Mouse (Mus musculus): ENCODE measurements around the gene Btf3. TPM values are rescaled to one million over a fixed set of nuclear protein-coding genes. Genes with fewer than 3 reads are reported as not detected.

Gene Btf3
- polyA plus RNA-seq, 1 experiment from 2014 or later, result 539 TPM

DNA sequence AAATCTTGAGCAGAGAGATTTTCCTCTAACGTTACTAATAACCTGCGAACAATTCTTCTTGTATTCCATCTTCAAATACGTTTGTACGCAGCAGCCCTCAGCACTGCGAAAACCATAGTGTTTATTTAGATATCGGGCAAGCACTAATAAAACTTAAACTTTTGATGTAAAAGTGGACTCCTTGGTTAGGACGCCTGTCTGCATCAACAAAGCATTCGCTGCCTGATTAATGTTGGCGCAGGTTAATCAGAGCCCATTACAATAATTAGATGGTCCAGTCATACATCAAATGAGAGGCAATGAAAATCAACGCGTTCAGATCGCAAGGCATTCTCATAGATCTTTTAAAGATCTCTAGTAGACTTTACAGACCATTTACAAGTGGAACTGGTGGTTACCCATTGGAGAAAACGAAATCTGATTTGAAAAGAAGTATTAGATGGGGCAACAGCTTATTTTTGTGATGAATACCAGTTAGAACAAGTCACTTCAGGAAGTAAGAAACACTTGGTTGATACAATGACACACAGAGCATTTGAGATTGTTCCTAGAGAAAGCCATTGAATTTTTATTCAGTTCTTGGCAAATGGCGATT lies 35.7 kb upstream of the Btf3 start:
- H3K27ac ChIP-seq, result no peak overlapping the region
- peak; percentile 58 for DNase-seq (ENCODE audit: low spot score)
- no peak overlapping the region for H3K4me2 ChIP-seq (replicated peaks)
- H3K9ac ChIP-seq, result no peak overlapping the region
- no peak overlapping the region for H3K4me3 ChIP-seq (replicated peaks; ENCODE audit: low read length)
- H3K4me1 ChIP-seq (replicated peaks; ENCODE audit: control insufficient read depth, insufficient read depth, low read length), result peaks cover 5% of the 10 kb centered on the region; the same call in 1 of the 2 replicates
- H3K27me3 ChIP-seq (ENCODE audit: control insufficient read depth, insufficient read depth, low read length), result peaks cover 82% of the 10 kb centered on the region
- no peaks in the 10 kb centered on the region for H3K9me3 ChIP-seq (ENCODE audit: control insufficient read depth, low read length)
- 12% methylated on average over 14 of the region's 14 CpGs for WGBS
- no peak for ATAC-seq (ENCODE audit: low FRiP score)
- H3K36me3 ChIP-seq (replicated peaks; ENCODE audit: control insufficient read depth, insufficient read depth), result no peaks in the 10 kb centered on the region

DNA sequence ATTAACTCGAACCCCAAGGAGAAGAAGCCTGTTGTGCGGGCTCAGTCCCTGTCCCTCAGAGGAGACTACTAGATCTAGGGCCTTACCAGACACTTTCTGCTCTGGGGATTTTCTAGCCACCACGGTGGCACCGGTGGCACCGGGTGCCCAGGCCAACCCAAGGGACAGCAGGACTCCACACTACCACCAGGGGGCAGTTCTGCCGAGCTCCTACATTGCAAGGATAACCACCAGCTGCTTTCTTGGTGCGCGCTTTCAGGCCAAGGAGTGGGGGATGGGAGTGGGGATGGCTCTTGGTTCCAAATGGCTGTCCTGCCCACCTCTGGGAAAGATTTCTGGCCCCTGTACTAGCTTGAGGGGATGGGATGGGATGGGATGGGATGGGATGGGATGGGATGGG lies 34.7 kb upstream of the Btf3 start:
- DNase-seq (ENCODE audit: low spot score) (no peak), ATAC-seq (ENCODE audit: low FRiP score) (no peak)
- 3% methylated on average over 8 of the region's 8 CpGs for WGBS
- Histone ChIP-seq H3K4me2 (replicated peaks) (no peak overlapping the region), H3K9ac (no peak overlapping the region), H3K4me1 (replicated peaks; ENCODE audit: control insufficient read depth, insufficient read depth, low read length) (peaks cover 5% of the 10 kb centered on the region; the same call in 1 of the 2 replicates), H3K9me3 (ENCODE audit: control insufficient read depth, low read length) (no peaks in the 10 kb centered on the region), H3K27ac (no peak overlapping the region), H3K27me3 (ENCODE audit: control insufficient read depth, insufficient read depth, low read length) (peaks cover 78% of the 10 kb centered on the region), H3K36me3 (replicated peaks; ENCODE audit: control insufficient read depth, insufficient read depth) (no peaks in the 10 kb centered on the region), H3K4me3 (replicated peaks; ENCODE audit: low read length) (no peak overlapping the region)

DNA sequence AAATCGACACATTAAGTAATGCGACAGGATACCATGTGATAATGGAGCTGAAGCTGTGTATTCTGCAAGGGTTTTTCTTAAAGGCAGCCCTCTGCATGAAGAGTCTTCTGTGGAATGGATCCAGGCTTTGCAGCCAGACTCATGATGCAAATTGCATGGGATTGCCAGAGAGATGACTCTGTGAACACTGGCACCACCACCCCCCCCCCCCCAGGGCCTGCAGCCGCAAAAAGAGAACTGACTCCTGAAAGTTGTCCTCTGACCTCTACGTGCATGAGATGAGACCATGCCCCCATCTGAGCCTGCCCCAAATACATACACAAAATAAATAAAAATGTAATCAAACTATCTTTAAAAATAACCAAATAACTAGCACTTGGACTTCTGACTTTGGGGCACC lies 32.7 kb upstream of the Btf3 start:
- ATAC-seq (ENCODE audit: low FRiP score), result no peak
- WGBS, result 77% methylated on average over 4 of the region's 4 CpGs

DNA sequence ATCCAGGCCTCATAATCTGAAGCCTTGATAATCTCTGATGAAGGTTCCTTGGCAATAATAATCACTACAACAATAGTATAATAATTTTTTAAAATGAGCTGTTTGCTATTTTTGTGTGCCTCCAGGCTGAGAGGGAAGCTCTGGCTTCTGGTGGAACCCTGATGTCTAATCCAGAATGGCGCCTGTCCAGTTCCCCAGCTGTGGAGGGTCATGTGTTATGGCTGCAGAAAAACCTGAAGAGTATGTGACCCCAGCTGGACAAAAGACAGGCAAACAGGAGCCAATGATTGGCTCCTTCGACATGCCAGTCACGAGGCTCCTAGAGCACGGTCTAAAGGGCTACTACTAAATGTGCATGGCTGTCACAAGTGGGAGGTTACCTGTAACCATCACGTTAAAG lies 23.7 kb upstream of the Btf3 start:
- WGBS, result 65% methylated on average over 5 of the region's 5 CpGs
- DNase-seq (ENCODE audit: low spot score), result no peak

More for the DNA sequence above, 32.7 kb upstream of the Btf3 start:
- H3K27ac ChIP-seq, result no peak overlapping the region
- no peak overlapping the region for H3K4me3 ChIP-seq (replicated peaks; ENCODE audit: low read length)
- H3K9ac ChIP-seq, result no peak overlapping the region
- no peak overlapping the region for H3K4me2 ChIP-seq (replicated peaks)
- no peaks in the 10 kb centered on the region for H3K36me3 ChIP-seq (replicated peaks; ENCODE audit: control insufficient read depth, insufficient read depth)
- no peak for DNase-seq (ENCODE audit: low spot score)
- H3K4me1 ChIP-seq (replicated peaks; ENCODE audit: control insufficient read depth, insufficient read depth, low read length), result no peaks in the 10 kb centered on the region; the same call in 1 of the 2 replicates
- no peaks in the 10 kb centered on the region for H3K9me3 ChIP-seq (ENCODE audit: control insufficient read depth, low read length)
- peaks cover 75% of the 10 kb centered on the region for H3K27me3 ChIP-seq (ENCODE audit: control insufficient read depth, insufficient read depth, low read length)

DNA sequence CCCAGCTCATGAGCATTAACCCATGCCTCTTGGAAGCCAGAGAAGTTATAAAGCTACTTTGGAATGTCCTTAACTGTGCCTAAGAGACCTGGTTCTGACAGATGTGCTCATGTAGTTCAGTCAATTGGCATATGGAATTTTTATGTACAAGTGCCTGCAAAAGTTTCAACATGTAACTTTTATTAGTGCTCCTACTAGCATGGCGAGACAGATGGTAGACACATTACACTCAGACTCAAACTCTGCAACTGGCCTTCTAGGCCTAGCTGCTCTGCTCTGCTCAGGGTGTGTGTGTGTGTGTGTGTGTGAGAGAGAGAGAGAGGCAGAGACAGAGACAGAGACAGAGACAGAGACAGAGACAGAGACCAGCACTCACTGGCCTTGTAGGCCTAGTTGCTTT lies 19.4 kb upstream of the Btf3 start:
- WGBS, result 100% methylated on average over 1 of the region's 1 CpGs
- no peak for ATAC-seq (ENCODE audit: low FRiP score)
- no peak overlapping the region for H3K4me2 ChIP-seq (replicated peaks)
- no peak for DNase-seq (ENCODE audit: low spot score)
- H3K4me3 ChIP-seq (replicated peaks; ENCODE audit: low read length), result no peak overlapping the region
- no peaks in the 10 kb centered on the region for H3K4me1 ChIP-seq (replicated peaks; ENCODE audit: control insufficient read depth, insufficient read depth, low read length)
- no peaks in the 10 kb centered on the region for H3K9me3 ChIP-seq (ENCODE audit: control insufficient read depth, low read length)
- H3K36me3 ChIP-seq (replicated peaks; ENCODE audit: control insufficient read depth, insufficient read depth), result no peaks in the 10 kb centered on the region
- H3K9ac ChIP-seq, result no peak overlapping the region
- no peak overlapping the region for H3K27ac ChIP-seq
- H3K27me3 ChIP-seq (ENCODE audit: control insufficient read depth, insufficient read depth, low read length), result no peaks in the 10 kb centered on the region; the same call in 1 of the 2 replicates

More for the DNA sequence above, 23.7 kb upstream of the Btf3 start:
- no peaks in the 10 kb centered on the region for H3K9me3 ChIP-seq (ENCODE audit: control insufficient read depth, low read length)
- no peaks in the 10 kb centered on the region for H3K36me3 ChIP-seq (replicated peaks; ENCODE audit: control insufficient read depth, insufficient read depth)
- no peak overlapping the region for H3K4me2 ChIP-seq (replicated peaks)
- H3K27ac ChIP-seq, result no peak overlapping the region
- H3K9ac ChIP-seq, result no peak overlapping the region
- H3K27me3 ChIP-seq (ENCODE audit: control insufficient read depth, insufficient read depth, low read length), result peaks cover 13% of the 10 kb centered on the region; the same call in 1 of the 2 replicates
- H3K4me1 ChIP-seq (replicated peaks; ENCODE audit: control insufficient read depth, insufficient read depth, low read length), result no peaks in the 10 kb centered on the region
- no peak overlapping the region for H3K4me3 ChIP-seq (replicated peaks; ENCODE audit: low read length)
- no peak for ATAC-seq (ENCODE audit: low FRiP score)

DNA sequence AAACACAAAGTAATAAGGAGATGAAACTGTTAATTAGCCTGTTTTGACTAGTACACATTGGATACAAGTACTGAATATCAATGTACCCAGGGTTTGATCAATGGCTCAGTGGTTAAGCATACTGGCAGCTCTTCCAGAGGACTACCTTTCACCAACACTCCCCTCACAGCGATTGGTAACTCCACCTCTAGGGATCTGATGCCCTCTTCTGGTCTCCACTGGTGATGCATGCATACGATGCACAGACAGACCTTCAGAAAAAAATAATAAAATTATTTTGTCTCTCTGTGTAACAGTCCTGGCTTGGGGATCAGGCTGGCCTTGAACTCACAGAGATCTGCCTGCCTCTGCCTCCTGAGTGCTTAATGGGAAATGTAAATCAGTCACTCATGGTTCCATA lies 15.3 kb upstream of the Btf3 start:
- H3K4me3 ChIP-seq (replicated peaks; ENCODE audit: low read length), result no peak overlapping the region
- no peak overlapping the region for H3K27ac ChIP-seq
- 63% methylated on average over 2 of the region's 2 CpGs for WGBS
- H3K9ac ChIP-seq, result no peak overlapping the region
- no peaks in the 10 kb centered on the region for H3K36me3 ChIP-seq (replicated peaks; ENCODE audit: control insufficient read depth, insufficient read depth)
- no peaks in the 10 kb centered on the region for H3K27me3 ChIP-seq (ENCODE audit: control insufficient read depth, insufficient read depth, low read length)
- no peak overlapping the region for H3K4me2 ChIP-seq (replicated peaks)
- ATAC-seq (ENCODE audit: low FRiP score), result no peak
- no peaks in the 10 kb centered on the region for H3K9me3 ChIP-seq (ENCODE audit: control insufficient read depth, low read length)
- H3K4me1 ChIP-seq (replicated peaks; ENCODE audit: control insufficient read depth, insufficient read depth, low read length), result no peaks in the 10 kb centered on the region
- DNase-seq (ENCODE audit: low spot score), result no peak

DNA sequence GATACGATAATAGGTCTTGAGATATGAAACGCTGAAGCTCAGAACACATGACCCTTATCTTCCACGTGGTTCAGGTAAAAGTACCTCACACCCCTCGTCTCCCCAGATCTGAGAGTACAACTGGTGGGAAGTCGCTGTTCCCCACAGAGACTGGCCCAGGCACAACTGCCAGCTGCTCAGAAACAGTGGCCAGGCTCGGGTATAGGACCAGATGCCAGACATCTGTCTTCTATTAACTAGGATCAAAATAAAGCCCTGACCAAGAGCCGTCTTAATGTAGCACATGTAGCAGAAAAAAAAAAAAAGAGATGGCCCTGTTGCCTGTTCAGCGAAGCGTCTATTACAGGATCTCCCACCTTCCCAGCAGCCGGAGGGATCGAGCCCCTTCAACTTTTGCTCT lies 8.2 kb upstream of the Btf3 start:
- WGBS, result 85% methylated on average over 11 of the region's 11 CpGs
- Histone ChIP-seq H3K4me1 (replicated peaks; ENCODE audit: control insufficient read depth, insufficient read depth, low read length) (no peaks in the 10 kb centered on the region), H3K36me3 (replicated peaks; ENCODE audit: control insufficient read depth, insufficient read depth) (no peaks in the 10 kb centered on the region), H3K27me3 (ENCODE audit: control insufficient read depth, insufficient read depth, low read length) (no peaks in the 10 kb centered on the region), H3K9me3 (ENCODE audit: control insufficient read depth, low read length) (no peaks in the 10 kb centered on the region), H3K4me2 (replicated peaks) (no peak overlapping the region), H3K27ac (no peak overlapping the region), H3K4me3 (replicated peaks; ENCODE audit: low read length) (no peak overlapping the region), H3K9ac (no peak overlapping the region)
- DNase-seq (ENCODE audit: low spot score) (no peak), ATAC-seq (ENCODE audit: low FRiP score) (no peak)

DNA sequence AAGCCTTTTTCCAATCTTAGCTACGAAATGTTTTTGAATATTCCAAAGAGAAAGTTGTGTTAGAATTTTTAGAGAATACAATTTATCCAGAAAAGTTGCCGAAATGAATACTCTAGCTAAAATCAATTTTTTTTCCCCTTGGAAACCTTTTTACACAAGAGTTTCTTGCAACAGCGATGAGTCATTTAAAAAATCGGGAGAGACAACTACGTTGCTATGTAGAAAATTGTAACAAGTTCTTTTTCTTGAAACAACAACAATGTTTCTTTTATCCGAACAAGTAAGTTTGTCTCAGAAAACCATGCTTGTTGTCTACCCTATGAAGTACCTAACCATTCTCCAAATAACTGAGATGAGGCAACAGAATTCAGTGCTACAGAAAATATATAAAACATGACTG lies 1.1 kb upstream of the Btf3 start:
- no peaks in the 10 kb centered on the region for H3K9me3 ChIP-seq (ENCODE audit: control insufficient read depth, low read length)
- ATAC-seq (ENCODE audit: low FRiP score) (no peak), DNase-seq (ENCODE audit: low spot score) (no peak)
- H3K27ac ChIP-seq, result no peak overlapping the region; the same call in 1 of the 2 replicates
- H3K9ac ChIP-seq, result peak overlapping the region; percentile 95; the same call in 1 of the 2 replicates
- H3K27me3 ChIP-seq (ENCODE audit: control insufficient read depth, insufficient read depth, low read length), result no peaks in the 10 kb centered on the region
- WGBS, result 93% methylated on average over 6 of the region's 6 CpGs
- peak overlapping the region; percentile 87 for H3K4me2 ChIP-seq (replicated peaks)
- peak overlapping the region; percentile 99; the same call in 1 of the 2 replicates for H3K4me3 ChIP-seq (replicated peaks; ENCODE audit: low read length)
- peaks cover 23% of the 10 kb centered on the region for H3K4me1 ChIP-seq (replicated peaks; ENCODE audit: control insufficient read depth, insufficient read depth, low read length)
- H3K36me3 ChIP-seq (replicated peaks; ENCODE audit: control insufficient read depth, insufficient read depth), result peaks cover 21% of the 10 kb centered on the region

DNA sequence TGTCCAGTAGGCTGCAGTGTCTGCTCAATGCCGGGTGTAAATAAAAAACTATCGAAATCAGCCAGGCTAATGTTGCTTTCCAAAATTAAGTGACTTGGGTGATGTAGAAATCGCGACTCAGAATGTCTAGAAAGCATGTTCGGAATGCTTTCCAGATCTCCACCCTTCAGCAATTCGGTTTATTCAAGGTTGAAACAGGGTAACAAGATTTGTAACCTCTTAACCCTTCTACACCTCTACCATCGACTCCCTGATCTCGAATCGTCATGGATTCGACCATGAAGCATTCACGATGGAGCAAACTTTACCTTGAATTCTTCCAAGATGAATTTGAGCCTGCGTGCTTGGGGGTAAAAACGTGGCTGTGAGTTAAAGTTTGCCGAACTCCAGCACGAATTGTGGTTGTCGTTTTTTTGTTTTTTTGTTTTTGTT lies 456 bp upstream of the Btf3 start:
- 3% methylated on average over 16 of the region's 16 CpGs for WGBS
- no peaks in the 10 kb centered on the region for H3K27me3 ChIP-seq (ENCODE audit: control insufficient read depth, insufficient read depth, low read length)
- H3K27ac ChIP-seq, result peak overlapping the region; percentile 80
- H3K4me1 ChIP-seq (replicated peaks; ENCODE audit: control insufficient read depth, insufficient read depth, low read length), result peaks cover 23% of the 10 kb centered on the region
- peak overlapping the region; percentile 95 for H3K9ac ChIP-seq
- peak overlapping the region; percentile 99 for H3K4me3 ChIP-seq (replicated peaks; ENCODE audit: low read length)
- H3K4me2 ChIP-seq (replicated peaks), result peak overlapping the region; percentile 87
- H3K36me3 ChIP-seq (replicated peaks; ENCODE audit: control insufficient read depth, insufficient read depth), result peaks cover 27% of the 10 kb centered on the region
- DNase-seq (ENCODE audit: low spot score), result peak; percentile 42
- H3K9me3 ChIP-seq (ENCODE audit: control insufficient read depth, low read length), result no peaks in the 10 kb centered on the region
- 0 out of 2 replicates have a peak, but pooled peaks have one; percentile 12 for ATAC-seq (ENCODE audit: low FRiP score)

DNA sequence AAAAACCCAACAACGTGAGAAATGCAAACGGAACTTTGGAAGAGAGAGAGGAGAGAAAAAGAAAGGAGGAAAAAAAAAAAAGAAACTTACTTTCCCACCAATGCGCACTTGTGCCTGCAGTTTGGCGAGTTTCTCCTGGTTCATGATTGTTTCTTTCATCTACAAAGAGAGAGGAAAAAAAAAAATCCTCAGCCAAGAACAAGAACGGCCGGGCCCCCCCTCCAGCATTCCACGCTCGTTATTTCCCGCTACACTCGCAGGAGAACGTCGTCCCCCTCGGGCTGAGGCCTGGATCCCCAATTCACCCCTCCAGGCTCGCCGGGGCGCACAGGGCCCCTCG lies 696 bp downstream of the Btf3 start:
- Histone ChIP-seq H3K36me3 (replicated peaks; ENCODE audit: control insufficient read depth, insufficient read depth) (peaks cover 39% of the 10 kb centered on the region), H3K9me3 (ENCODE audit: control insufficient read depth, low read length) (no peaks in the 10 kb centered on the region), H3K4me2 (replicated peaks) (peak overlapping the region; percentile 70), H3K4me3 (replicated peaks; ENCODE audit: low read length) (peak overlapping the region; percentile 99), H3K4me1 (replicated peaks; ENCODE audit: control insufficient read depth, insufficient read depth, low read length) (peaks cover 23% of the 10 kb centered on the region), H3K27me3 (ENCODE audit: control insufficient read depth, insufficient read depth, low read length) (no peaks in the 10 kb centered on the region), H3K9ac (peak overlapping the region; percentile 95), H3K27ac (peak overlapping the region; percentile 80)
- ATAC-seq (ENCODE audit: low FRiP score) (no peak), DNase-seq (ENCODE audit: low spot score) (no peak)
- 2% methylated on average over 17 of the region's 17 CpGs for WGBS

Measured in hindbrain, embryonic 14.5 days (tissue).